Mouse (Mus musculus) E14TG2a.4 (cell line): ENCODE data around the gene Tsc22d1.

ENCODE experiments used
- H3K27me3 ChIP-seq: 2 replicates; pipeline ENCODE4 v1.6.1; 2014; ENCODE audit warnings: low read length, control low read depth; ENCODE audit not compliant: insufficient read depth
- H3K36me3 ChIP-seq: 2 replicates; pipeline ENCODE4 v1.6.1; 2014; ENCODE audit warnings: low read length, control low read depth; ENCODE audit not compliant: insufficient read depth
- H3K4me1 ChIP-seq: replicated peaks from 2 replicates; pipeline ENCODE4 v1.6.1; 2014; ENCODE audit warnings: low read depth, low read length, control low read depth
- H3K4me3 ChIP-seq: replicated peaks from 2 replicates; pipeline ENCODE4 v1.5.1; 2014; ENCODE audit warnings: mild to moderate bottlenecking, low read length
- H3K9me3 ChIP-seq: 2 replicates; pipeline ENCODE4 v1.6.1; 2014; ENCODE audit warnings: low read length, control low read depth
- CTCF ChIP-seq: conservative IDR thresholded peaks from 2 replicates; pipeline ENCODE4 v1.5.1; 2014; ENCODE audit warnings: low read length
- NANOG ChIP-seq: IDR thresholded peaks from 2 replicates; pipeline ENCODE4 v1.6.1; 2014; ENCODE audit warnings: borderline replicate concordance, low read length, mixed read lengths
- POU5F1 ChIP-seq: IDR thresholded peaks from 2 replicates; pipeline ENCODE4 v1.6.1; 2014; ENCODE audit warnings: low read length, borderline replicate concordance

Tsc22d1 gene

GRCm38 (mm10) chr14:76533170-76533815, 118.5 kb downstream of the Tsc22d1 start:
- Histone ChIP-seq H3K4me3 (peak overlapping the region; percentile 66), H3K36me3 (no peaks in the 10 kb centered on the region), H3K4me1 (peaks cover 36% of the 10 kb centered on the region), H3K27me3 (no peaks in the 10 kb centered on the region), H3K9me3 (no peaks in the 10 kb centered on the region)
- TF ChIP-seq NANOG (no peak), POU5F1 (no peak), CTCF (no peak)

GRCm38 (mm10) chr14:76535096-76535495, 120.3 kb downstream of the Tsc22d1 start:
- H3K4me1 ChIP-seq, result peaks cover 29% of the 10 kb centered on the region
- 0 out of 2 replicates have a peak, but pooled peaks cover 4% of the 10 kb centered on the region for H3K27me3 ChIP-seq
- H3K4me3 ChIP-seq, result no peak overlapping the region
- TF ChIP-seq CTCF (no peak), NANOG (no peak), POU5F1 (no peak)
- H3K9me3 ChIP-seq, result no peaks in the 10 kb centered on the region
- H3K36me3 ChIP-seq, result no peaks in the 10 kb centered on the region

DNA sequence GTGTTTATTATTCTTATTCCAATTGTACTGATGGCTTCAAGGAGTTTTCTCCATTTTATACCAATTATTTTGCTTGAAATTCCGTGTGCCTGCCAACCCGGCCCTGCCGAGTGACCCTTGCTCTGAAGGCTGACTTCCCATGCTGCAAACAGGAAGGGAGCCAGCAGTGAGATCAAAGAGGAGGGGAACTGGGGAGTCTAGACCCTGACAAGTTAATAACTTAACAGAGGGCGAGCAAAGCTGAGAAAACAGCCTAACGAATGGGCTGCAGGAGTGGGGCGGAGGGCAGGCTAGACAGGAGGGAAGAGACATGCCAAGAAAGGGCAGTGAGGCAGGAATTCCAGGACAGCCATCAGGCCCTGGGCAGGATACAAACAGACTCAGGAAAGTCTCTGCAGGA, 122.2 kb downstream of the Tsc22d1 start:
- H3K4me1 ChIP-seq, result peaks cover 42% of the 10 kb centered on the region
- H3K27me3 ChIP-seq, result 0 out of 2 replicates have a peak, but pooled peaks cover 4% of the 10 kb centered on the region

DNA sequence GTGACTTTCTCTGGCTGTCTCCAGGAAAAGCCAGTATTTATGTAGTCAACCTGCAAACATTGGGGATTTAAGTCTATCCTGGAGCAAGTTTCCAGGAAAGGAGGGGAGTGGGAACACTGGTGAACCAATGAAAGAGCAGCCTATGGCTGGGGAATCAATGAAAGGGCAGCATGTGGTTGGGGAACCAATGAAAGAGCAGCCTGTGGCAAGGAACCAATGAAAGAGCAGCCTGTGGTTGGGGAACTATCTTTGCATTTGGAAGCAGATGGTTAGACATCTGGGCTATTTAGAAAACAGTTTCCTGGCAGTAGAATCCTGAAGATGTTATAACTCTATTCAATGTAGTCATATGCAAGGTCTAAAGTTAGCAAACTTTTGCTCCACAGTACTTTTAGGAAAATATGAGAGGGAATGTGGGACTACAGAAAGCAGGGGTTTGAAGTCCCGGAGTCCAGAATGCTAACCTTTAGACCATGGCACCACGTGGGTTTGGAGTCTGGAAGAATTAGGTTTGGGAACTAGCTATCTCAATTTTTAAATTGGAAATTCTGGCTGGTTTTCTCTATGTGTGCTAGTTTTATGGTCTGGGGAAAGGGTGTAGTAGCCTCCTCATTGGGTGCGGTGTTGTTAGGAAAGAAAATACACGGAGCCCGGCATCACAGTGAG, 125.4 kb downstream of the Tsc22d1 start:
- H3K4me3 ChIP-seq, result no peak overlapping the region
- no peak for TF ChIP-seq POU5F1
- peaks cover 19% of the 10 kb centered on the region for H3K4me1 ChIP-seq
- H3K36me3 ChIP-seq, result no peaks in the 10 kb centered on the region
- H3K9me3 ChIP-seq, result no peaks in the 10 kb centered on the region
- H3K27me3 ChIP-seq, result 0 out of 2 replicates have a peak, but pooled peaks cover 4% of the 10 kb centered on the region

More for the DNA sequence above, 122.2 kb downstream of the Tsc22d1 start:
- Histone ChIP-seq H3K36me3 (no peaks in the 10 kb centered on the region), H3K9me3 (no peaks in the 10 kb centered on the region), H3K4me3 (no peak overlapping the region)
- TF ChIP-seq NANOG (no peak), CTCF (no peak), POU5F1 (no peak)

GRCm38 (mm10) chr14:76541341-76541740, 126.6 kb downstream of the Tsc22d1 start:
- TF ChIP-seq CTCF (no peak), POU5F1 (no peak), NANOG (no peak)
- Histone ChIP-seq H3K9me3 (no peaks in the 10 kb centered on the region), H3K27me3 (0 out of 2 replicates have a peak, but pooled peaks cover 4% of the 10 kb centered on the region), H3K36me3 (no peaks in the 10 kb centered on the region), H3K4me1 (peaks cover 19% of the 10 kb centered on the region), H3K4me3 (no peak overlapping the region)

DNA sequence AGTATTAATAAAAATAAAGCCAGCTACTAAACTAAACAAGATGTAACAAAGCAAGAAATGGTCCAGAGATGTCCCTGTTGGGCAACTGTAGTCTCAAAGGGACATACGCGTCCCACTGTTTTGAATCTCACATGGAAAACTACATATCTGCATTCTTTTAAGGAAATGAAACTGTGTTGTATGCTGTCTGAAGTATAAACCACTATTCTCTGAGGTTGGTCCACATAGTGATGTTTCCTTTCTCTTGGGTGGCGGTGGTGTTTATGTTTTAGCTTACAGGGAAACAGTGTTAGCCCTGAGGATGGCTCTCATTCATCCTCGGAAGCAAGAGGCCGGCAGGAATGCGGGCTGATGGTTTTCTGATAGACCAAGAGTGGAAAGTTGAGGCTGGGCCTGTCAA, 129.4 kb downstream of the Tsc22d1 start:
- Histone ChIP-seq H3K4me3 (no peak overlapping the region), H3K27me3 (0 out of 2 replicates have a peak, but pooled peaks cover 4% of the 10 kb centered on the region), H3K36me3 (no peaks in the 10 kb centered on the region), H3K4me1 (peaks cover 19% of the 10 kb centered on the region), H3K9me3 (peaks cover 5% of the 10 kb centered on the region)
- TF ChIP-seq NANOG, result no peak
- no peak for TF ChIP-seq POU5F1
- TF ChIP-seq CTCF, result no peak

- Histone ChIP-seq H3K36me3 (no peaks in the 10 kb centered on the region), H3K27me3 (peaks cover 42% of the 10 kb centered on the region), H3K9me3 (no peaks in the 10 kb centered on the region), H3K4me3 (peak overlapping the region; percentile 87), H3K4me1 (peaks cover 41% of the 10 kb centered on the region)
- TF ChIP-seq NANOG (no peak), CTCF (no peak), POU5F1 (no peak)
Observed at GRCm38 (mm10) chr14:76555263-76556030, 140.7 kb downstream of the Tsc22d1 start.

DNA sequence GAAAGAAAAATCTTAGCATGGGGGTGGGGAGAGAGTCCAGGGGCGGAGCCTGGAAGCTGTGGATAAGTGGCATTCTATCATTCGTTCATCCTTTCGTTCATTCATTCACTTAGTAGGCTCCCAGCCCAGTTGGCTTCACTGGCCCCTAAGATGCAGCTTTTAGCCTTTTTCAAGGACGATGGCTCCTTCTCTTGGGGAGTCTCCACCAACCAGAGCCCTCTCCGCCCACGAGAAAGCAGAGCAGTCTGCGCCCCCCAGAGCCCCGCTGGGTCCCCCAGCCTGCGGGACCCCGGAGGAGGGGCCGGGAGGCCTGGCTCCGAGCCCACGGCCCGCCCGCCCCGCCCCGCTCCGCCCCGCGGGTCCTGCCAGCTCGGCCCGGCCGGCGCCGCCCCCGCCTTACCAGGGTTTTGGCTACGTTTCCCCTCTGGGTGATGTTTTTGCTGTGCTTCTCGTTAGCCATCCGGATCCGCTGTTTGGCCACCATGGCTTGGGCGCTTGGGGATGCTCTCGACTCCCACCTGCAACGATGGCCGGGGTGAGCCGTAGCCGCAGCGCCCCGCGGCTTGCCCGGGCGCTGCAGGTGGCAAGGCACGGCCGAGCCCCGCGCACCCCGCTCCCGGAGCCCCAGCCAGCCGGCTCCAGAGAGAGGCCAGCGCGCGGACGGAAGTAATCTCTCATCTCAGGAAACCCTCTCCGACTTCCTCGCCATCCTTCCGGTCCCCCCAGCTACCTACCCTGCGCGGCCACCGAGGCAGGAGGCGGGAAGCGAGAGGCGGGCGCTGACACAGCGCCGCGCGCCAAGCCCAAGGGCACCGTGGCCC, 141.5 kb downstream of the Tsc22d1 start:
- TF ChIP-seq CTCF, result no peak
- no peak for TF ChIP-seq POU5F1
- TF ChIP-seq NANOG, result no peak
- Histone ChIP-seq H3K9me3 (no peaks in the 10 kb centered on the region), H3K27me3 (peaks cover 44% of the 10 kb centered on the region), H3K36me3 (no peaks in the 10 kb centered on the region), H3K4me1 (peaks cover 44% of the 10 kb centered on the region), H3K4me3 (peak overlapping the region; percentile 87)
